Mouse (Mus musculus) cerebellum, adult 18-20 months (tissue): ENCODE data around the gene Olfr885.

Experiments used
- DNase-seq, 2 experiments: peaks; one replicate each; pipeline ENCODE4 v3.0.0; 2021

Olfr885 gene

GRCm38 (mm10) chr9:38061022-38061421, at the start of gene Olfr885:
Gene Olfr885, plus strand, starts transcription at chr9:38061322.
- DNase-seq = no peak

GRCm38 (mm10) chr9:38025508-38025907, 35.6 kb upstream of the Olfr885 start, which contains the start of gene Olfr883:
Gene Olfr883, plus strand, starts transcription at chr9:38025808.
- DNase-seq = no peak

- DNase-seq = no peak
These were observed 14.9 kb upstream of the Olfr885 start, which contains the start of gene Olfr884 for GRCm38 (mm10) chr9:38046255-38046654. Gene Olfr884, plus strand, starts transcription at chr9:38046555.

- no peak for DNase-seq
These were observed 22.6 kb downstream of the Olfr885 start, which contains the start of gene Olfr887 for GRCm38 (mm10) chr9:38083772-38084171. Gene Olfr887, plus strand, starts transcription at chr9:38084072.

GRCm38 (mm10) chr9:38107828-38108227, 46.7 kb downstream of the Olfr885 start, which contains the start of gene Olfr888:
Gene Olfr888, plus strand, starts transcription at chr9:38108128.
- no peak for DNase-seq
